Mouse (Mus musculus): ENCODE measurements around the gene Meis3. TPM values are rescaled to one million over a fixed set of nuclear protein-coding genes. Genes with fewer than 3 reads are reported as not detected.

The Meis3 gene
- total RNA-seq, 1 experiment from 2014 or later, result 12.9 TPM

DNA sequence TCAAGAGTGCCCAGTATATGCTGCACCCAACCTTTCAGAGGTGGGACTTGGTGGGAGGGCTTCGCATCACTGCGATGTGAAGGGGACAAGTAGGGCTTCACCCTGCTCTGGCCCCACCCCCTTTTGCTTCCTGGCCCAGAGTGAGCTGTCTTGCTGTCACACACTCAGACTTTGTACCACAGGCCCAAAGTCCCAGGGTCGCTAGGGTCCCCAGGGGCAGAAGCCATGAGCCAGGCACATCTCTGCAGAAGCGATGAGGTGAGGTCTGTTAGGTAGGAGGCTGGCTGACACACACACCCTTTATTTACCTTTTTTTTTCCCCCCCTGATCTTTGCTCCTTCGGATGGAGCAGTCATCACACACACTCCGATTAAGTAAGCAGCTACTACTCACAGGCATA is 38.3 kb downstream of the Meis3 start:
- no peak for DNase-seq

DNA sequence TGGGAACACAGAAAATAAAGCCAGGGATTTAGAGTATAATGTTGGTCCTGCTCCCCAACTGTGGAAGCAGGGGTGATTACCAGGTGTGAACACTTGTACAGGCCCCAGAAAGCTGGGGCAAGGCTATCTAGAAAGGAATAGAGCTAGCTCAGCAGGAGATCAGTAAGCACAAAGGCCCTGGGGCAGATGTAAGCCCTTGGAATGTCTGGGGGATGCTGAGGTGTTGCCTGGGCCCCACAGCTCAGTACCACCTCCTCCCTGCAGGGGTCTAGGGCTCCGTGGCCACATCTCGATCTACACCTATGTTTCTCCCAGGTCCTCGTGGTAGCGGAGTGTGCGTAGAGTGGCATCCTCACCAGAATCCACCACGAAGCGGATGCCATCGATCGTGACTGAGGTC is 39.1 kb downstream of the Meis3 start:
- DNase-seq, result no peak

DNA sequence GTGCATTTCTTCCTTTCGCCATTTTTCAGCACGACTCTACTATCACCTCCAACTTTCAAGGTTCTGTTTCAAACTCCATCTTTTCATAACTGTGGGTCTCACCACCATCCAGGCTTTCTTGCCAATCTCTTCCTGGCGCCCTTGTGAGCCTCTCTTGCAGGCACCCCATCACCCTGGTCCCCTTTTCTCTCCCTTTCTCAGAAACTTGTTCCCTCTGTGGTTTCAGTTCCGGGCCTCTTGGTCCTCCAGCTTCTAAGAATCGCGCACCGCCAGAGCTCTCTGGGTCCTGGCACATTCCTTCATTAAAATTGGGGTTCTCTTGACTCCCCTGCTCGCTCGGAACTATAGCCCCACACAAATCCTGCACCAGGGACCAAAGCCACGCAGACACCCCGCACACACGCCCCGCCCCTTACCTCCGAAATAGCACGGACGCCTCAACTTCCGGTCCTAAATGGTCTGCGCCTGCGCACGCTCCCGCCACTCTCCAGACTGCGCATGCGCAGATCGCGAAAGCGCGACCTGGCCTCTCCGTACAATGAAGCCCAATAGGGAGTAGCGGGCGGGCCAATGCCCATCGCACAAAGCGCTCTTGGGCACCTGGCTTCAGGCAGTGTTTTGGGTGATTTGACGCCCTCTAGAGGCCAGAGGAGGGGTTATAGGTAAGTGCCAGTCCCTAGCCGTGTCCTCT is 46.8 kb downstream of the Meis3 start, which contains the start of gene Dhx34:
Gene Dhx34 (minus strand): TSS at position 456 of the 691 bp plus-strand sequence.
- DNase-seq, result peak; percentile 96

DNA sequence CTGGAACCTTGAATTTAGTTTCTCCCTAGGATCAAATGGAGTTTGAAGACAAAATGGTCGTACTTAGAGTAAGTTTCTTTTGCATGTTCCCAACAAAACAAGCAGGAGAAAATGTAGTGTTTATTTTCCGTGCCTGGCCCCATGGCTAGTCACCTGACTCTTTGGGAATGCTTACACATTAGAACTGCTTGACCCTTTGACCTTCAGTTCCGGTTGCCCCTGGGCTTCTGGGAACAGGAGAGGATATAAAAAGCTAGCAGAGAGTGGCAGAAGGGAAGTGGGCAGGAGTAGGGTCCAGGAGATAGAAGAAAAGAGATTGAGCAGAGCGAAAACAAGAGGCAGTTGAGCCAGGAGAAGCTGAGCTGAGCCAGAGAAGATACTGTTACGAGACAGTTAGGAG is 55.0 kb downstream of the Meis3 start:
- no peak for DNase-seq

Other genes with a start within 250 kb of the Meis3 start
- 174 TPM in 2 replicates for gene Nop53, start 229.0 kb upstream of the Meis3 start, total RNA-seq (2021)
- 38.3 and 41.0 TPM in 2 replicates for gene Ehd2, start 207.5 kb upstream of the Meis3 start, total RNA-seq (2021)
- gene Bicra, start 127.2 kb upstream of the Meis3 start, total RNA-seq (2021), result 14.0 and 22.5 TPM in 2 replicates
- gene Zfp541, start 113.3 kb upstream of the Meis3 start, total RNA-seq (2021), result 0.21 TPM in 1 of 2 replicates, not detected in the other
- gene Napa, start 76.6 kb upstream of the Meis3 start, total RNA-seq (2021), result 137 and 149 TPM in 2 replicates
- 20.4 and 26.7 TPM in 2 replicates for gene Kptn, start 55.2 kb upstream of the Meis3 start, total RNA-seq (2021)
- 2.8 and 3.3 TPM in 2 replicates for gene Slc8a2, start 45.3 kb upstream of the Meis3 start, total RNA-seq (2021)
- gene Dhx34, start 46.9 kb downstream of the Meis3 start, total RNA-seq (2021), result 14.1 and 20.3 TPM in 2 replicates
- 0.24 TPM in 1 of 2 replicates, not detected in the other for gene C5ar2, start 69.1 kb downstream of the Meis3 start, total RNA-seq (2021)
- gene C5ar1, start 84.5 kb downstream of the Meis3 start, total RNA-seq (2021), result 2.0 and 3.2 TPM in 2 replicates
- 15.6 and 26.0 TPM in 2 replicates for gene Inafm1, start 98.5 kb downstream of the Meis3 start, total RNA-seq (2021)
- gene Ccdc9, start 111.7 kb downstream of the Meis3 start, total RNA-seq (2021), result 83.5 and 93.6 TPM in 2 replicates
- 6.8 and 11.5 TPM in 2 replicates for gene Bbc3, start 133.3 kb downstream of the Meis3 start, total RNA-seq (2021)
- gene Sae1, start 212.7 kb downstream of the Meis3 start, total RNA-seq (2021), result 67.1 and 74.1 TPM in 2 replicates
- gene Zc3h4, start 225.8 kb downstream of the Meis3 start, total RNA-seq (2021), result 47.1 and 57.3 TPM in 2 replicates